Mouse (Mus musculus) urinary bladder, adult 18-20 months (tissue): ENCODE measurements around the gene Eml3.
"Not testable (repeated sequence)": the region's sequence is repeated elsewhere in the genome, so short reads cannot be mapped to it uniquely, and the experiment has no call there.

Experiments
- DNase-seq, 2 experiments: peaks; one replicate each; pipeline ENCODE4 v3.0.0; 2022; ENCODE audit warnings: low spot score in 2 of 2, mixed read lengths in 2 of 2

Gene Eml3

GRCm38 (mm10) chr19:8952241-8952640 is 22.9 kb downstream of the Eml3 start:
- no peak for DNase-seq

- peak; percentile 86 to 88 for DNase-seq
Measured at GRCm38 (mm10) chr19:8953135-8954039, 24.0 kb downstream of the Eml3 start, which contains the start of gene Tut1. TSS of gene Tut1 (plus strand) at chr19:8953847.

GRCm38 (mm10) chr19:8954171-8954570 is 24.8 kb downstream of the Eml3 start:
- no peak for DNase-seq

- no peak for DNase-seq
Measured at GRCm38 (mm10) chr19:8962256-8962655, 32.9 kb downstream of the Eml3 start.

- no peak for DNase-seq
Measured at GRCm38 (mm10) chr19:8965075-8965474, 35.7 kb downstream of the Eml3 start.

GRCm38 (mm10) chr19:8965771-8966170 is 36.4 kb downstream of the Eml3 start:
- DNase-seq = no peak

- DNase-seq = no peak
Measured at GRCm38 (mm10) chr19:8966198-8966589, 36.8 kb downstream of the Eml3 start.

- DNase-seq = peak; percentile 86 to 99
Measured at GRCm38 (mm10) chr19:8966590-8967372, 37.4 kb downstream of the Eml3 start, which contains the start of gene Eef1g. TSS of gene Eef1g (plus strand) at chr19:8967041.

- DNase-seq = no peak
Measured at GRCm38 (mm10) chr19:8967373-8967743, 38.0 kb downstream of the Eml3 start.

GRCm38 (mm10) chr19:8967893-8968292 is 38.5 kb downstream of the Eml3 start:
- no peak for DNase-seq

GRCm38 (mm10) chr19:8972491-8972890 is 43.1 kb downstream of the Eml3 start:
- DNase-seq = not testable (repeated sequence)

GRCm38 (mm10) chr19:8974638-8975037 is 45.3 kb downstream of the Eml3 start:
- no peak for DNase-seq

GRCm38 (mm10) chr19:8975491-8975890 is 46.1 kb downstream of the Eml3 start:
- no peak for DNase-seq

GRCm38 (mm10) chr19:8976535-8976934 is 47.2 kb downstream of the Eml3 start:
- no peak for DNase-seq

GRCm38 (mm10) chr19:8980771-8981170 is 51.4 kb downstream of the Eml3 start:
- DNase-seq = no peak

GRCm38 (mm10) chr19:8981450-8982168 is 52.3 kb downstream of the Eml3 start:
- no peak for DNase-seq

GRCm38 (mm10) chr19:8982303-8983149 is 53.2 kb downstream of the Eml3 start:
- DNase-seq = no peak

- peak in 1 of 2 experiments; percentile 62 for DNase-seq
Measured at GRCm38 (mm10) chr19:8983150-8983650, 53.8 kb downstream of the Eml3 start.

- DNase-seq = no peak
Measured at GRCm38 (mm10) chr19:8984255-8984868, 55.0 kb downstream of the Eml3 start.

- DNase-seq = no peak
Measured at GRCm38 (mm10) chr19:8985891-8986290, 56.5 kb downstream of the Eml3 start.
